Mouse (Mus musculus) MEL (cell line): ENCODE data around the gene Rcor1. TPM values are rescaled to one million over a fixed set of nuclear protein-coding genes. Genes with fewer than 3 reads are reported as not detected.

ENCODE experiments used
- DNase-seq: peaks from one replicate; pipeline ENCODE4 v3.0.0; 2011; ENCODE audit warnings: low read depth, low spot score
- H3K27ac ChIP-seq: 2 replicates; pipeline ENCODE4 v1.5.1; 2012; ENCODE audit warnings: low read depth, mild to moderate bottlenecking, control low read depth, low read length, moderate library complexity; ENCODE audit not compliant: control insufficient read depth
- H3K27me3 ChIP-seq, 2 experiments: fragments of 150-350 bp in 1 of 2; sonication (generic) in 1 of 2; 2 replicates each; pipeline ENCODE4 v1.6.1; 2012; ENCODE audit warnings: low read length in 2 of 2, mild to moderate bottlenecking in 2 of 2, improper control_type of control experiment in 1 of 2, moderate library complexity in 1 of 2; ENCODE audit not compliant: insufficient read depth in 2 of 2, control insufficient read depth in 1 of 2
- H3K36me3 ChIP-seq, 2 experiments: 2 replicates each; pipeline ENCODE4 v1.6.1; 2012 to 2014; ENCODE audit warnings: low read length in 2 of 2, improper control_type of control experiment in 1 of 2, inconsistent platforms in 1 of 2, mild to moderate bottlenecking in 1 of 2; ENCODE audit not compliant: insufficient read depth in 2 of 2, control insufficient read depth in 1 of 2
- H3K4me1 ChIP-seq, 2 experiments: fragments of 150-350 bp in 1 of 2; sonication (generic) in 1 of 2; 2 replicates each; pipeline ENCODE4 v1.6.1; 2012; ENCODE audit warnings: low read length in 2 of 2, improper control_type of control experiment in 1 of 2, mild to moderate bottlenecking in 1 of 2; ENCODE audit not compliant: insufficient read depth in 2 of 2, control insufficient read depth in 1 of 2
- H3K4me3 ChIP-seq, 2 experiments: fragments of 150-350 bp in 1 of 2; sonication (generic) in 1 of 2; 2 replicates each; pipeline ENCODE4 v1.5.1; 2012; ENCODE audit warnings: low read depth in 2 of 2, low read length in 2 of 2, mild to moderate bottlenecking in 2 of 2, moderate library complexity in 2 of 2, control low read depth in 1 of 2, improper control_type of control experiment in 1 of 2; ENCODE audit not compliant: control insufficient read depth in 1 of 2, insufficient read depth in 1 of 2
- H3K79me2 ChIP-seq: 2 replicates; pipeline ENCODE4 v1.6.1; 2012; ENCODE audit warnings: mild to moderate bottlenecking, low read length, moderate library complexity; ENCODE audit not compliant: control insufficient read depth, poor library complexity, insufficient read depth
- H3K9ac ChIP-seq: 2 replicates; pipeline ENCODE4 v1.6.1; 2012; ENCODE audit warnings: low read depth, mild to moderate bottlenecking, control low read depth, low read length, moderate library complexity; ENCODE audit not compliant: control insufficient read depth, poor library complexity, severe bottlenecking
- H3K9me3 ChIP-seq: fragments of 150-350 bp; sonication (generic); replicated peaks from 2 replicates; pipeline ENCODE4 v1.6.1; 2012; ENCODE audit warnings: mild to moderate bottlenecking, low read length, improper control_type of control experiment, moderate library complexity; ENCODE audit not compliant: insufficient read depth
- CHD1 ChIP-seq: IDR thresholded peaks from 2 replicates; pipeline ENCODE4 v1.6.1; 2012; ENCODE audit warnings: low read depth, mild to moderate bottlenecking, inconsistent platforms, low read length, improper control_type of control experiment
- CHD2 ChIP-seq: IDR thresholded peaks from 2 replicates; pipeline ENCODE4 v1.6.1; 2011; ENCODE audit warnings: low read length, improper control_type of control experiment
- CTCF ChIP-seq, 3 experiments: IDR thresholded peaks in 2 of 3; conservative IDR thresholded peaks in 1 of 3; 2 replicates each; pipeline ENCODE4 v1.5.1; 2011 to 2012; ENCODE audit warnings: low read length in 3 of 3, low read depth in 2 of 3, mild to moderate bottlenecking in 2 of 3, improper control_type of control experiment in 1 of 3, inconsistent platforms in 1 of 3, mixed read lengths in 1 of 3, moderate library complexity in 1 of 3; ENCODE audit not compliant: control insufficient read depth in 1 of 3, insufficient read depth in 1 of 3, poor library complexity in 1 of 3, severe bottlenecking in 1 of 3
- E2F4 ChIP-seq: IDR thresholded peaks from 2 replicates; pipeline ENCODE4 v1.6.1; 2011; ENCODE audit warnings: low read depth, low read length, improper control_type of control experiment, borderline replicate concordance
- ELF1 ChIP-seq: IDR thresholded peaks from 2 replicates; pipeline ENCODE4 v1.6.1; 2014; ENCODE audit warnings: low read depth, mild to moderate bottlenecking, inconsistent platforms, low read length, improper control_type of control experiment, moderate library complexity
- EP300 ChIP-seq, 2 experiments: IDR thresholded peaks; 2 replicates each; pipeline ENCODE4 v1.6.1; 2011; ENCODE audit warnings: improper control_type of control experiment in 2 of 2, low read length in 2 of 2, low read depth in 1 of 2, mild to moderate bottlenecking in 1 of 2
- GABPA ChIP-seq: IDR thresholded peaks from 2 replicates; pipeline ENCODE4 v1.6.1; 2012; ENCODE audit warnings: low read depth, mild to moderate bottlenecking, inconsistent platforms, low read length, improper control_type of control experiment, moderate library complexity
- JUND ChIP-seq: IDR thresholded peaks from 2 replicates; pipeline ENCODE4 v1.6.1; 2011; ENCODE audit warnings: low read depth, mild to moderate bottlenecking, improper control_type of control experiment, low read length
- KAT2A ChIP-seq: conservative IDR thresholded peaks from 2 replicates; pipeline ENCODE4 v1.6.1; 2012; ENCODE audit warnings: low read depth, low read length, improper control_type of control experiment, inconsistent platforms
- MAFK ChIP-seq: IDR thresholded peaks from 2 replicates; pipeline ENCODE4 v1.6.1; 2011; ENCODE audit warnings: low read depth, mild to moderate bottlenecking, low read length, improper control_type of control experiment, borderline replicate concordance
- MAZ ChIP-seq: IDR thresholded peaks from 2 replicates; pipeline ENCODE4 v1.6.1; 2012; ENCODE audit warnings: low read depth, mild to moderate bottlenecking, inconsistent platforms, low read length, improper control_type of control experiment
- MXI1 ChIP-seq: IDR thresholded peaks from 2 replicates; pipeline ENCODE4 v1.6.1; 2011; ENCODE audit warnings: mild to moderate bottlenecking, low read depth, low read length, improper control_type of control experiment
- MYB ChIP-seq: IDR thresholded peaks from 2 replicates; pipeline ENCODE4 v1.6.1; 2011; ENCODE audit warnings: mild to moderate bottlenecking, low read depth, low read length, improper control_type of control experiment
- MYC ChIP-seq: IDR thresholded peaks from 2 replicates; pipeline ENCODE4 v1.6.1; 2011; ENCODE audit warnings: low read depth, mild to moderate bottlenecking, low read length, improper control_type of control experiment, moderate library complexity
- NELFE ChIP-seq: IDR thresholded peaks from 2 replicates; pipeline ENCODE4 v1.6.1; 2011; ENCODE audit warnings: low read depth, low read length, improper control_type of control experiment
- NRF1 ChIP-seq: IDR thresholded peaks from 2 replicates; pipeline ENCODE4 v1.6.1; 2014; ENCODE audit warnings: low read depth, mild to moderate bottlenecking, inconsistent platforms, low read length, improper control_type of control experiment, moderate library complexity; ENCODE audit not compliant: poor library complexity, insufficient read depth, severe bottlenecking
- POLR2AphosphoS2 ChIP-seq: IDR thresholded peaks from 2 replicates; pipeline ENCODE4 v1.6.1; 2011; ENCODE audit warnings: low read length, improper control_type of control experiment
- RAD21 ChIP-seq: IDR thresholded peaks from 2 replicates; pipeline ENCODE4 v1.6.1; 2011; ENCODE audit warnings: mild to moderate bottlenecking, low read depth, low read length, improper control_type of control experiment
- SMC3 ChIP-seq: IDR thresholded peaks from 2 replicates; pipeline ENCODE4 v1.6.1; 2011; ENCODE audit warnings: low read depth, low read length, improper control_type of control experiment
- TBP ChIP-seq: IDR thresholded peaks from 2 replicates; pipeline ENCODE4 v1.8.0; 2011; ENCODE audit warnings: low read depth, low read length, improper control_type of control experiment
- USF1 ChIP-seq: IDR thresholded peaks from 2 replicates; pipeline ENCODE4 v1.6.1; 2014; ENCODE audit warnings: low read depth, mild to moderate bottlenecking, inconsistent platforms, low read length, improper control_type of control experiment, moderate library complexity
- ZC3H11A ChIP-seq: IDR thresholded peaks from 2 replicates; pipeline ENCODE4 v1.6.1; 2012; ENCODE audit warnings: low read depth, mild to moderate bottlenecking, inconsistent platforms, low read length, improper control_type of control experiment
- ZKSCAN1 ChIP-seq: IDR thresholded peaks from 2 replicates; pipeline ENCODE4 v1.6.1; 2012; ENCODE audit warnings: low read depth, mild to moderate bottlenecking, inconsistent platforms, low read length, improper control_type of control experiment, moderate library complexity
- ZNF384 ChIP-seq: IDR thresholded peaks from 2 replicates; pipeline ENCODE4 v1.6.1; 2012; ENCODE audit warnings: low read depth, mild to moderate bottlenecking, inconsistent platforms, low read length, improper control_type of control experiment
- polyA plus RNA-seq, 2 experiments: library from polyadenylated mRNA; stranded (reverse) in 1 of 2; unstranded in 1 of 2; fragments of >175 nt in 1 of 2; fragments of >200 nt in 1 of 2; gene quantifications; 2 replicates each; pipeline versions ENCODE4 v1.2.1 to v1.2.4; 2012; ENCODE audit warnings: low replicate concordance in 2 of 2, low read depth in 1 of 2; ENCODE audit not compliant: insufficient read length in 2 of 2, insufficient read depth in 1 of 2, missing spikeins in 1 of 2
- total RNA-seq: library from RNA; depleted of rRNA; stranded (reverse); fragments of 300-350 nt; gene quantifications from 2 replicates; pipeline ENCODE4 v1.2.3, GENCODE M21; 2012

The Rcor1 gene
- total and polyA plus RNA-seq, 3 experiments = 23.1 to 44.3 (median 37.1) TPM

DNA sequence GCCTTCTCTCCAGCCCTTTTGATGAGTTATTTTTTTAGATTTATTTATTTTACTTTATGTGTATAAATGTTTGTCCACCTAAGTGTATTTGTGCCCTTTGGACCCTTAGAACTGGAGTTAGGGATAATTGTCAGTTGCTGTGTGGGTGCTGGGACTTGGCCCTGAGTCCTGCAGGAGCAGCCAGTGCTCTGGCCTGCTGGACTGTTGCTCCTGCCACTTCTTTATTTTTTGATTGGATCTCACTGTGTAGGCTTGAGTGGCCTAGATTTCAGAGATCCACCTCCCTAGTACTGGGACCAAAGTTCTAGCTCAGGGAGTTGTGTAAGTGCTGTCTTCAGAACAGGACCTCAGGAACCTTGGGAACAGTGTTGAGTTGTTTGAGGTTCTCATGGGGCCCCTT, 51.6 kb downstream of the Rcor1 start:
- H3K27me3 ChIP-seq = no peaks in the 10 kb centered on the region
- no peak overlapping the region for H3K4me3 ChIP-seq
- H3K79me2 ChIP-seq = peaks cover 7% of the 10 kb centered on the region
- H3K36me3 ChIP-seq = peaks cover 0 to 13% of the 10 kb centered on the region in 2 experiments; a peak in 2 of 4 replicates
- no peak overlapping the region for H3K9ac ChIP-seq
- no peaks in the 10 kb centered on the region; a peak in 2 of 4 replicates for H3K4me1 ChIP-seq
- no peak overlapping the region for H3K27ac ChIP-seq
- no peak for TF ChIP-seq CHD2
- TF ChIP-seq E2F4 = no peak
- no peak for TF ChIP-seq SMC3
- TF ChIP-seq ZC3H11A = no peak
- no peak for TF ChIP-seq ZNF384
- no peak for TF ChIP-seq ZKSCAN1
- no peak for TF ChIP-seq ELF1
- TF ChIP-seq CTCF (IDR thresholded peaks at IDR 0.05 in 2 of 3, conservative IDR thresholded peaks at IDR 0.05 in 1 of 3; ENCODE audit: control insufficient read depth in 1 of 3, insufficient read depth in 1 of 3, low read depth in 2 of 3, low read length in 3 of 3, poor library complexity in 1 of 3, severe bottlenecking in 1 of 3) = no peak
- no peak for TF ChIP-seq MYB
- no peak for TF ChIP-seq NRF1
- TF ChIP-seq GABPA = no peak
- no peak for TF ChIP-seq MAFK
- no peak for TF ChIP-seq NELFE
- TF ChIP-seq CHD1 = no peak
- no peaks in the 10 kb centered on the region for H3K9me3 ChIP-seq
- no peak for DNase-seq

GRCm38 (mm10) chr12:111091981-111092380, 52.8 kb downstream of the Rcor1 start:
- Histone ChIP-seq H3K27me3 (no peaks in the 10 kb centered on the region), H3K4me1 (no peaks in the 10 kb centered on the region; a peak in 1 of 4 replicates), H3K27ac (no peak overlapping the region), H3K9me3 (no peaks in the 10 kb centered on the region), H3K4me3 (no peak overlapping the region), H3K36me3 (peaks cover 0 to 20% of the 10 kb centered on the region in 2 experiments; a peak in 2 of 4 replicates), H3K9ac (no peak overlapping the region), H3K79me2 (peaks cover 7% of the 10 kb centered on the region)
- TF ChIP-seq EP300 (IDR thresholded peaks at IDR 0.05; ENCODE audit: low read depth in 1 of 2, low read length in 2 of 2) (no peak), MXI1 (no peak), ZKSCAN1 (no peak), KAT2A (no peak), TBP (no peak), USF1 (no peak), MAZ (no peak), RAD21 (no peak), JUND (no peak), SMC3 (no peak), MAFK (no peak), MYC (no peak), POLR2AphosphoS2 (no peak)
- DNase-seq = no peak
